Mouse (Mus musculus): Measurements from ENCODE around the gene Tmem121.
A peak's percentile ranks its signal among the peaks of the same experiment; 100 is the strongest.

Gene Tmem121

GRCm38 (mm10) chr12:113185442-113186291, at the start of gene Tmem121:
TSS of gene Tmem121 (plus strand) at chr12:113185930.
- peak in 1 of 2 experiments; percentile 27 for DNase-seq (ENCODE audit: low spot score in 2 of 2)

- no peak for DNase-seq (ENCODE audit: low spot score in 2 of 2)
Observed at GRCm38 (mm10) chr12:113136492-113137020, 49.2 kb upstream of the Tmem121 start.

- no peak for DNase-seq (ENCODE audit: low spot score in 2 of 2)
Observed at GRCm38 (mm10) chr12:113137260-113138213, 48.2 kb upstream of the Tmem121 start.

- DNase-seq (ENCODE audit: low spot score in 2 of 2): no peak
Observed at GRCm38 (mm10) chr12:113138291-113138690, 47.4 kb upstream of the Tmem121 start.

GRCm38 (mm10) chr12:113138901-113139864, 46.5 kb upstream of the Tmem121 start:
- DNase-seq (ENCODE audit: low spot score in 2 of 2): no peak

- peak; percentile 87 to 89 for DNase-seq (ENCODE audit: low spot score in 2 of 2)
Observed at GRCm38 (mm10) chr12:113139908-113140615, 45.7 kb upstream of the Tmem121 start, which contains the start of gene Crip2. TSS of gene Crip2 (plus strand) at chr12:113140236.

GRCm38 (mm10) chr12:113140616-113141411, 44.9 kb upstream of the Tmem121 start:
- no peak for DNase-seq (ENCODE audit: low spot score in 2 of 2)

GRCm38 (mm10) chr12:113141531-113141973, 44.2 kb upstream of the Tmem121 start:
- DNase-seq (ENCODE audit: low spot score in 2 of 2): no peak

GRCm38 (mm10) chr12:113142021-113142975, 43.4 kb upstream of the Tmem121 start:
- no peak for DNase-seq (ENCODE audit: low spot score in 2 of 2)

GRCm38 (mm10) chr12:113143164-113143563, 42.6 kb upstream of the Tmem121 start:
- no peak for DNase-seq (ENCODE audit: low spot score in 2 of 2)

GRCm38 (mm10) chr12:113144001-113144756, 41.6 kb upstream of the Tmem121 start:
- no peak for DNase-seq (ENCODE audit: low spot score in 2 of 2)

GRCm38 (mm10) chr12:113144886-113145285, 40.8 kb upstream of the Tmem121 start:
- no peak for DNase-seq (ENCODE audit: low spot score in 2 of 2)

GRCm38 (mm10) chr12:113145591-113145990, 40.1 kb upstream of the Tmem121 start:
- no peak for DNase-seq (ENCODE audit: low spot score in 2 of 2)

- peak; percentile 76 to 83 for DNase-seq (ENCODE audit: low spot score in 2 of 2)
Observed at GRCm38 (mm10) chr12:113146112-113147057, 39.3 kb upstream of the Tmem121 start, which contains the start of gene Crip1. TSS of gene Crip1 (plus strand) at chr12:113146316.

GRCm38 (mm10) chr12:113147481-113147880, 38.2 kb upstream of the Tmem121 start:
- no peak for DNase-seq (ENCODE audit: low spot score in 2 of 2)

- no peak for DNase-seq (ENCODE audit: low spot score in 2 of 2)
Observed at GRCm38 (mm10) chr12:113148381-113149035, 37.2 kb upstream of the Tmem121 start.

Measured in frontal cortex, postnatal 25 days (tissue).